Mouse (Mus musculus) MEL (cell line): Measurements from ENCODE around the gene Ppp1r1a.

ENCODE experiments used
- CTCF ChIP-seq, 3 experiments: IDR thresholded peaks in 2 of 3; conservative IDR thresholded peaks in 1 of 3; 2 replicates each; pipeline ENCODE4 v1.5.1; 2011 to 2012; ENCODE audit warnings: low read length in 3 of 3, low read depth in 2 of 3, mild to moderate bottlenecking in 2 of 3, improper control_type of control experiment in 1 of 3, inconsistent platforms in 1 of 3, mixed read lengths in 1 of 3, moderate library complexity in 1 of 3; ENCODE audit not compliant: control insufficient read depth in 1 of 3, insufficient read depth in 1 of 3, poor library complexity in 1 of 3, severe bottlenecking in 1 of 3
- GATA1 ChIP-seq: IDR thresholded peaks from 2 replicates; pipeline ENCODE4 v1.6.1; 2011; ENCODE audit warnings: low read depth, low read length, improper control_type of control experiment
- JUND ChIP-seq: IDR thresholded peaks from 2 replicates; pipeline ENCODE4 v1.6.1; 2011; ENCODE audit warnings: low read depth, mild to moderate bottlenecking, improper control_type of control experiment, low read length
- MAFK ChIP-seq: IDR thresholded peaks from 2 replicates; pipeline ENCODE4 v1.6.1; 2011; ENCODE audit warnings: low read depth, mild to moderate bottlenecking, low read length, improper control_type of control experiment, borderline replicate concordance
- NELFE ChIP-seq: IDR thresholded peaks from 2 replicates; pipeline ENCODE4 v1.6.1; 2011; ENCODE audit warnings: low read depth, low read length, improper control_type of control experiment
- POLR2A ChIP-seq, 2 experiments: IDR thresholded peaks; 2 replicates each; pipeline ENCODE4 v1.6.1; 2011 to 2012; ENCODE audit warnings: low read length in 2 of 2, mild to moderate bottlenecking in 2 of 2, control low read depth in 1 of 2, improper control_type of control experiment in 1 of 2, low read depth in 1 of 2, moderate library complexity in 1 of 2; ENCODE audit not compliant: control insufficient read depth in 1 of 2, insufficient read depth in 1 of 2, poor library complexity in 1 of 2
- SIN3A ChIP-seq: IDR thresholded peaks from 2 replicates; pipeline ENCODE4 v1.6.1; 2012; ENCODE audit warnings: low read length, improper control_type of control experiment, inconsistent platforms
- ZC3H11A ChIP-seq: IDR thresholded peaks from 2 replicates; pipeline ENCODE4 v1.6.1; 2012; ENCODE audit warnings: low read depth, mild to moderate bottlenecking, inconsistent platforms, low read length, improper control_type of control experiment
- ZMIZ1 ChIP-seq: IDR thresholded peaks from 2 replicates; pipeline ENCODE4 v1.6.1; 2012; ENCODE audit warnings: low read depth, mild to moderate bottlenecking, inconsistent platforms, low read length, improper control_type of control experiment, moderate library complexity

DNA sequence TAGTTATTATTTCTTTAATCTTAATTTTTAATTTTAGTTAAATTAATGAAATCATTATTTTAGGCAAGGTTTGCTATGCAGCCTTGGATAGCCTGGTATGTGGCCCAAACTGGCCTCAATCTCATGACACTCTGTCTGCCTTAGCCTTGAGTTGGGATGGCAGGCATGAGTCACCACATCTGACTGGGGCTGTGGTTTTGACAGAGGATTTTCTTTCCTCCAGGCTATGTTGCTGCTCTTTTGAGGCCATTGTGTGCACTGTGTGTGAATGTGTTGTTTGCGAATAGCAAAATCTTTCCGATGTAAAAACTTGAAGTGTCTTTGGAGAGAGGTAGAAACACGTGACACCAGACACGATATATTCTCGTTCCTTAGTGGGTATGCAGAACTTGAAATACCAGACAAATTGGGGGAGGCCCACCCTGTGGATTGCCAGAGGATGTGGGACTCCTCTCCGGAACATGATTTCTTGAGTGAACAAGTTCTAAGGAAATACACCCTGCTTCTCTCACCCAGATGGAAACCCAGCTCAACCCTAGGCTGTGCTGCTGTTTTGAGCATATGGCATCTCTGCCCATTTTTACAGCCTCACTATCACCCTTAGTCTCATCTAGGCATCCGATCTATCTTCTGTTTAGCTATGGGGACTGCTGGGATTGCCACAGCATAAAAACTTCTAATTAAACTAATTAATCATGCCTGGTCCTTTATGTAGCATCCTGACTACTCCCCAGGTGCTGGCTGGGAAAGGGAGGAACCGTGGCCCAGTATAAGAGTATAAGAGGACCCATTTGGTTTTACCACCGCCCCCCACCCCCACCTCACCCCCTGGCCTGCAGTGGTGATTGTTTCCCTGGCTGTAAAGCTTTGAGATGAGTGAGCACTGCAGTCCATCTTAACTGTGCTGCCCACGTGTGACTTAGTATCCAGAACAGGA is 41.3 kb downstream of the Ppp1r1a start:
- TF ChIP-seq POLR2A (IDR thresholded peaks at IDR 0.05; ENCODE audit: control insufficient read depth in 1 of 2, insufficient read depth in 1 of 2, low read depth in 1 of 2, low read length in 2 of 2, poor library complexity in 1 of 2) (no peak), ZMIZ1 (no peak), MAFK (no peak), GATA1 (no peak), ZC3H11A (no peak), NELFE (no peak), CTCF (IDR thresholded peaks at IDR 0.05 in 2 of 3, conservative IDR thresholded peaks at IDR 0.05 in 1 of 3; ENCODE audit: control insufficient read depth in 1 of 3, insufficient read depth in 1 of 3, low read depth in 2 of 3, low read length in 3 of 3, poor library complexity in 1 of 3, severe bottlenecking in 1 of 3) (no peak), JUND (no peak), SIN3A (no peak)
